Mouse (Mus musculus) megakaryocyte, embryonic 14.5 days (primary cell): ENCODE results near the gene Pak6. TPM values are rescaled to one million over a fixed set of nuclear protein-coding genes. Genes with fewer than 3 reads are reported as not detected.
A peak's percentile ranks its signal among the peaks of the same experiment; 100 is the strongest.

Experiments
- H3K27me3 ChIP-seq: replicated peaks from 2 replicates; pipeline ENCODE3; 2012; ENCODE audit warnings: inconsistent platforms
- H3K36me3 ChIP-seq: replicated peaks from 2 replicates; pipeline ENCODE3; 2012; ENCODE audit warnings: low read length, inconsistent platforms, mixed read lengths
- H3K4me1 ChIP-seq: 2 replicates; pipeline ENCODE4 v1.6.1; 2012; ENCODE audit warnings: inconsistent platforms
- H3K4me3 ChIP-seq: replicated peaks from 2 replicates; pipeline ENCODE3; 2012; ENCODE audit warnings: moderate library complexity, mild to moderate bottlenecking, inconsistent platforms
- H3K9me3 ChIP-seq: 2 replicates; pipeline ENCODE4 v1.6.1; 2012; ENCODE audit warnings: inconsistent platforms
- FLI1 ChIP-seq: IDR thresholded peaks from 2 replicates; pipeline ENCODE4 v1.6.1; 2012; ENCODE audit warnings: low read length, inconsistent platforms, mixed read lengths
- GATA1 ChIP-seq: IDR thresholded peaks from 3 replicates; pipeline ENCODE4 v1.6.1; 2012; ENCODE audit warnings: mixed read lengths, low read length, inconsistent platforms, borderline replicate concordance
- polyA plus RNA-seq: library from polyadenylated mRNA; stranded (reverse); fragments of >175 nt; gene quantifications from 2 replicates; pipeline ENCODE4 v1.2.3, GENCODE M21; 2012; ENCODE audit warnings: low replicate concordance; ENCODE audit not compliant: insufficient read depth

The Pak6 gene
- polyA plus RNA-seq, 1 experiment, result 8.5 TPM

DNA sequence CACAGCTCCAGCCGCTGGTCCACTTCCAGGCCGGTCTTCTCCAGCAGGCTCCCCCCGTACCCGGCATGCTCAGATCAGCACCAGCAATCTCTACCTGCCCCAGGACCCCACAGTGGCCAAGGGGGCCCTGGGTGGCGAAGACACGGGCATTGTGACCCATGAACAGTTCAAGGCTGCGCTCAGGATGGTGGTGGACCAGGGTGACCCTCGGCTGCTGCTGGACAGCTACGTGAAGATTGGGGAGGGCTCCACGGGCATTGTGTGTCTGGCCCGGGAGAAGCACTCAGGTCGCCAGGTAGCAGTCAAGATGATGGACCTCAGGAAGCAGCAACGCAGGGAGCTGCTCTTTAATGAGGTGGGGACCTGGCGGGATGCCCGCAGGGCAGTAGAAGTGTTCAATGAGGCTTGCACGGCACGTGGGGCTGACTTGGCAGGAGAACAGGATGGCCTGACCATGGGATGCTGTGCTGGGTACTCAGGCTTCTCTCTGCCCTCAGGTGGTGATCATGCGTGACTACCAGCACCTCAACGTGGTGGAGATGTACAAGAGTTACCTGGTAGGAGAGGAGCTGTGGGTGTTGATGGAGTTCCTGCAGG lies 30.4 kb downstream of the Pak6 start:
- Histone ChIP-seq H3K9me3 (no peaks in the 10 kb centered on the region), H3K4me1 (peaks cover 23% of the 10 kb centered on the region), H3K36me3 (peaks cover 73% of the 10 kb centered on the region), H3K27me3 (peaks cover 65% of the 10 kb centered on the region), H3K4me3 (no peak overlapping the region)
- no peak for TF ChIP-seq FLI1
- no peak for TF ChIP-seq GATA1

GRCm38 (mm10) chr2:118695677-118696232 lies 32.7 kb downstream of the Pak6 start:
- peaks cover 61% of the 10 kb centered on the region for H3K27me3 ChIP-seq
- H3K9me3 ChIP-seq, result no peaks in the 10 kb centered on the region
- H3K36me3 ChIP-seq, result peaks cover 51% of the 10 kb centered on the region
- TF ChIP-seq GATA1, result no peak
- no peak for TF ChIP-seq FLI1
- H3K4me1 ChIP-seq, result peaks cover 43% of the 10 kb centered on the region
- no peak overlapping the region for H3K4me3 ChIP-seq

DNA sequence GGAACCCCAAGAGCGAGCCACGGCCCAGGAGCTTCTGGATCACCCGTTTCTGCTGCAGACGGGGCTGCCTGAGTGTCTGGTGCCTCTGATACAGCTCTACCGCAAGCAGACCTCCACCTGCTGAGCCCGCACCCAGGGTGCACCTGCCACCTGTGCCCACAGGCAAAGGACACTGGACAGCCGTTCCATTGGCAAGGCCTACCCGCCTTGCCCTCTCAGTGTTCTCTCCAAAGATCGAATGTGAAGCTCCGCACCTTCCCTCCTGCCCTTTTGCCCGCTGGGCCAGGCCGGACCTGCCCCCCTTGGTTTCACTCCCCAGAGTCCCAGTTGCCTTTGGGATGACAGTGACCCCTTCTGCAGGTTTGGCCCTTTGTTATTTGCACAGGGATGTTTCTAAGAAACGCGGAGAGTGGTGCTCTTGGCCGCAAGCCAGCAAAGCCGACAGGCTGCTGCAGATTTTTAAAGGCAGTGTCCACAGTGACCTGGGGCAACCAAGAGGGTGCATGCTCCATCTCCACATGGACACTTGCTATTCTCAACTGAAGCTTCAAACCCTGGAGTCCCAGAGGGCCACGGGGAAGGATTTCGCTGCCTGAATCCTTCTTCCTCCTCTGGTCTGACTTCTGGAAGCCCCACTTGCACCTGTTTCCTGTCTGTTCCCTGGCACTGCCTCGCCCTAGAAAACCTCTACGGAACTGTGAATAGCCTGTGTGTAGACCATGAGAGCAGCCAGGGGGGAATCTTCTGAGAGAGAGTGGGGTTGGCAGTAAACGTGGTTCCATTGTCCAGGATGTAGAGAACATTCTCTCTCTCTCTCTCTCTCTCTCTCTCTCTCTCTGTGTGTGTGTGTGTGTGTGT lies 33.6 kb downstream of the Pak6 start:
- TF ChIP-seq FLI1, result no peak
- TF ChIP-seq GATA1, result no peak
- Histone ChIP-seq H3K27me3 (peaks cover 66% of the 10 kb centered on the region), H3K9me3 (no peaks in the 10 kb centered on the region), H3K36me3 (peaks cover 45% of the 10 kb centered on the region), H3K4me3 (no peak overlapping the region), H3K4me1 (peaks cover 53% of the 10 kb centered on the region)

DNA sequence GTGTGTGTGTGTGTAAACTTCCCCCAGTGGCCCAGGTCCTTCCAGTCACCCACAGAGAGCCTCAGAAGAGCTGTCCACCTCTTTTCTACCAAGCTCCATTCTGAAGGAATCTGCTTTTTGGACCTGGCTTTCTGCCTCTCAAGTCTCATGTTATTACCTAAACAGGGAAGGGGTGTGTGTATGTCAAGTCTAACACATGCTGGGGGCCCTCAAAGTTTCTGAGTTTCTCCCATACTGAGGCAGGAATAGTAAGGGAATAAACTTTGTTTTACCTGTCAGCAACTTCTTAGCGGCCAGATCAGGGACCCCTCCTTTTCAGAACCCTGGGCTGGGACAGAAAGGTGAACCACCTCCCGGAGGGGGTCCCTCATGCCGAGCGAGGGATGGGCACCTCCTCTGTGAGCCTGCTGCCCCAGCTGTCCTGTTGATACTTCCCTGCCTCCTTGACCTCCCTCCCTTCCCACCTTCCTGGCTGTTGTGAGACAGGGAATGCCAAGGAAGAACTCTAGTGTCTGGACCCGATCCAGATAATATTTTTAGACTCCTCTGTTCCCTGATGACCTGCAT lies 34.3 kb downstream of the Pak6 start:
- H3K36me3 ChIP-seq, result peaks cover 42% of the 10 kb centered on the region
- no peak overlapping the region for H3K4me3 ChIP-seq
- peaks cover 60% of the 10 kb centered on the region for H3K4me1 ChIP-seq
- peaks cover 69% of the 10 kb centered on the region for H3K27me3 ChIP-seq
- no peak for TF ChIP-seq FLI1
- no peak for TF ChIP-seq GATA1
- H3K9me3 ChIP-seq, result no peaks in the 10 kb centered on the region

GRCm38 (mm10) chr2:118697955-118698354 lies 34.9 kb downstream of the Pak6 start:
- H3K36me3 ChIP-seq, result peaks cover 41% of the 10 kb centered on the region
- TF ChIP-seq FLI1 (no peak), GATA1 (no peak)
- no peak overlapping the region for H3K4me3 ChIP-seq
- no peaks in the 10 kb centered on the region for H3K9me3 ChIP-seq
- H3K27me3 ChIP-seq, result peaks cover 73% of the 10 kb centered on the region
- H3K4me1 ChIP-seq, result peaks cover 65% of the 10 kb centered on the region

DNA sequence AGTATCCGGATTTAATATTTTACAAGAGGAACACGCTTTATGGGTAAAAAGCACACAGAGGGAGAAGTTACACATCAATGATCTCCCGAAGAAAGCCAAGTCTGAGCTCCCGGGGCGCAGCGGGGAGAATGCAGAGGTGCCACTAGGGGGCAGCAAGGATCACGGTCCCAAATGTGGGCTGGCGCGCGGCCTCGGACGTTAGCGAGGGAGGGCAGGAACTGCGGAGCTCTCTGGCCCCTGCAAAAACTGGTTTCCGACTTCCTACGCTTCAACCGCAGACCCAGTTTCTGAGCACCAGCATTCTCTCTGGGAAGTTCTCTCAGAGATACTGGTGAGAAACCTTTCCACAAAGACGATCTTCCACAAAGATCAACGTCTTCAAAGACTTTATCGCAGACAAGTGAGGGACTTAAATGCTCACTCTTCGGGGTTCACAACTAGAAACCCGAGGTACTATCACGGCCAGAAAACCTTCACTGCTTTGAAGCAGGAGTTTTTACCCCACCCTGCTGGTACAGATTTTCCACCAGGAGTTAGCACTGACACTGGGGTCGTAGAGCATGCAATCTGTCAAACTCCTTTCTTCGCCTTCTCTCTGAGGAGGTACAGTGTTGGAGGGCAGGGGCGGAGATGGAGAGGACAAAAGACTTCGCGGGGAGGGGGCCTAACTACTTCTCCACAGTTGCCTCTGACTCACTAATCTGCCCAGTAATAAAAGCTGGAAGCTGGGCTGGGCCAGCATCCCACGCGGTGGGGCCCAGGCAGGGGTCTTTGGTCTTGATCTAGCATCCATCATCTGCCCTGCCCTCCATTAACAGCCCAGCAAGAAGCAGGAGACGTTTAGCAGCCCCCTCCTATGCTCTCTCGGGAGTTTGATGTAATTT lies 37.3 kb downstream of the Pak6 start:
- H3K4me1 ChIP-seq, result peaks cover 85% of the 10 kb centered on the region

GRCm38 (mm10) chr2:118701161-118701560 lies 38.1 kb downstream of the Pak6 start:
- Histone ChIP-seq H3K4me3 (no peak overlapping the region), H3K27me3 (peaks cover 78% of the 10 kb centered on the region), H3K36me3 (peaks cover 18% of the 10 kb centered on the region), H3K4me1 (peaks cover 87% of the 10 kb centered on the region), H3K9me3 (no peaks in the 10 kb centered on the region)
- no peak for TF ChIP-seq FLI1
- no peak for TF ChIP-seq GATA1

More for the DNA sequence above, 37.3 kb downstream of the Pak6 start:
- TF ChIP-seq FLI1 (no peak), GATA1 (no peak)
- H3K27me3 ChIP-seq, result peaks cover 77% of the 10 kb centered on the region
- H3K36me3 ChIP-seq, result peaks cover 20% of the 10 kb centered on the region
- H3K9me3 ChIP-seq, result no peaks in the 10 kb centered on the region
- H3K4me3 ChIP-seq, result peak overlapping the region; percentile 84

GRCm38 (mm10) chr2:118701971-118702882 lies 39.1 kb downstream of the Pak6 start:
- no peak for TF ChIP-seq FLI1
- TF ChIP-seq GATA1, result no peak
- no peaks in the 10 kb centered on the region for H3K9me3 ChIP-seq
- H3K27me3 ChIP-seq, result peaks cover 70% of the 10 kb centered on the region
- peak overlapping the region; percentile 95 for H3K4me3 ChIP-seq
- H3K4me1 ChIP-seq, result peaks cover 87% of the 10 kb centered on the region
- peaks cover 14% of the 10 kb centered on the region for H3K36me3 ChIP-seq
